Mouse (Mus musculus): Measurements from ENCODE around the gene Echdc2.

GRCm38 (mm10) chr4:108163291-108163690 lies 1.9 kb upstream of the Echdc2 start:
- TF ChIP-seq CTCF (IDR thresholded peaks at IDR 0.05; ENCODE audit: low read depth) (no peak), EP300 (optimal IDR thresholded peaks at IDR 0.05) (no peak)

All from stomach, postnatal 0 days (tissue).